Mouse (Mus musculus): Measurements from ENCODE around the gene Ptdss2. TPM values are rescaled to one million over a fixed set of nuclear protein-coding genes. Genes with fewer than 3 reads are reported as not detected.

Ptdss2 gene
- polyA plus RNA-seq, 1 experiment from 2014 or later = 15.6 TPM

DNA sequence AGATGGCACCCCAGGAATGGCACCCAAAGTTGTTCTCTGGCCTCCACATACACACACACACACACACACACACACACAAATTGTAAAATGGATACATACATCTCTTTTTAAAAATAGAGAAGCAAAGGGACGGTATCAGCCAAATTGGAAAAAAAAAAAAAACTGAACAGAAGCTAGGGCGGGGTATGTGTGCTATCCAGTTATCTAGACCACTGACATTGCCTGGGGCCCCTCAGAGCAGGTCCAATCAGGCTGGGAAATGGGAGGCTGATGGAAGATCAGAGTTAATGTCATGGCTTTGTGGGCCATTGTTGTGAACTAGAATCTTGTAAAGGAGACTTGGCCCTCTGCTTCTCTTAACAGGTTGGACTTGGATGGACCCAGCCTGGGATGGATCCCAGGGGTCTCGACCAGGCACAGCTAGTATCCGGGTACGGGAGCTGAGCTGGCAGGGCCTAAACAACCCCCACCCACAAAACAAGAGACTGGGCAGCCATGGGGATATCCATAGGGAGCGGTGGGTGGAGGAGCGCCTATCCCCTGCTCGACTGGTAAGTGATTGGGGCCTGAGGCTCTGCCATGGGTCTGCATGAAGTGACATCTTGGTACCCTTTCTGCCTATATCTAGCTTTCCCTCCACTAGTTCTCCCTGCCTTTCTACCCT is 74.6 kb downstream of the Ptdss2 start:
- Histone ChIP-seq H3K36me3 (ENCODE audit: inconsistent target) (no peaks in the 10 kb centered on the region), H3K4me3 (ENCODE audit: inconsistent target) (no peak overlapping the region), H3K27ac (no peak overlapping the region), H3K79me2 (ENCODE audit: inconsistent target) (peaks cover 14% of the 10 kb centered on the region)
- 95% methylated on average over 8 of the region's 8 CpGs for WGBS (ENCODE audit: missing documents)

DNA sequence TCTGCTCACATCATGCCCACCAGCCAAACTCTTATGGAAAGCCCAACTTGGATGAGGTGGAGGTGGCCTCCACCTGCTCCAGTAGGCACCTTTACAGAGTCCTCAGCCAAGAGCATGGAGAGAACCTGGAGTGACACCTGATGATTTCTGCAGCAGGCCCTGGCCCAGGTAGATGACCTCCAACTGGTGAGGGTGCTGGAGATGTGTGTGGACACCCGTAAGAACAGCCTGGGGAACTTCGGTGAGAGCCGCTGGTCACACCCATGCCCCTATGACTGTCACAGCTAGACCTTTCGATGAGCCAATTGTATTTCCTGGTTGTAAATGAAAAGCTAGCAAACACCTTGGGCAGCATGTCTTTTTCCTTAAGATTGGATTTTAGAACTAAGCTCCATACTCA is 75.9 kb downstream of the Ptdss2 start:
- no peak overlapping the region for H3K27ac ChIP-seq

DNA sequence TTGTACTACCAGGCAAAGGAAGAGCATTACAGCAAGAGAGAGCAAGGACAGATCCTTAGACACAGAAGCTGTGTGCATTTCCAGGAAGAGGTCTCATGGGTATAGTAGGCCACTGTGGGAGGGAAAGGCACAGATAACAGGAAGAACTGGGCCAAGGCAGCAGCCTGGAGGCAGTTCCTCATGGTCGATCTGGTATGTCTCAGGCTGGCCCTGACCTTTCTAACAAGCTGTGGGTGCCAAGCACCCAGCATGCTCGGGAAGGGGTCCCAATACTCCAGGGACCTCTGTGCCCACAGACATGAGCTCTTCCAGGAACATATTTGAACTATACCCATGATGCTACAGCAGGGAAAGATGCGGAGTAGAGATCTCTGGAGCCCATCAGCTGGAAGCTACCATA is 82.4 kb downstream of the Ptdss2 start:
- WGBS (ENCODE audit: missing documents) = 72% methylated on average over 3 of the region's 3 CpGs
- Histone ChIP-seq H3K79me2 (ENCODE audit: inconsistent target) (no peaks in the 10 kb centered on the region), H3K27ac (no peak overlapping the region), H3K36me3 (ENCODE audit: inconsistent target) (no peaks in the 10 kb centered on the region), H3K4me3 (ENCODE audit: inconsistent target) (no peak overlapping the region)

More for the DNA sequence above, 75.9 kb downstream of the Ptdss2 start:
- H3K79me2 ChIP-seq (ENCODE audit: inconsistent target) = peaks cover 3% of the 10 kb centered on the region; the same call in 1 of the 2 replicates
- no peak overlapping the region for H3K4me3 ChIP-seq (ENCODE audit: inconsistent target)
- H3K36me3 ChIP-seq (ENCODE audit: inconsistent target) = no peaks in the 10 kb centered on the region
- WGBS (ENCODE audit: missing documents) = 96% methylated on average over 4 of the region's 4 CpGs

DNA sequence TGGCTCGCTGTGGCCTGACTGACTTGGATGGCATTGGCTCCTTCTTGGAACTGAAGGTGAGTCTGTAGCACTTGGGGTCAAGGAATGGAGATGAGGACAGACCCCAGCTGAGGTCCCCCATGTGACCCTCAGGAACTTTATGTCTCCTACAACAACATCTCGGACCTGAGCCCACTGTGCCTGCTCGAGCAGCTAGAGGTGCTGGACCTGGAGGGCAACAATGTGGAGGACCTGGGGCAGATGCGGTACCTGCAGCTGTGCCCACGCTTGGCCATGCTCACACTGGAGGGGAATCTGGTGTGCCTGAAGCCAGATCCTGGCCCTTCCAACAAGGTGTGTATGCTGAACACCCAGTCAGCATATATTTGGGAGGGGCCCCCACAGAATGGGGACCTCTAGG is 83.3 kb downstream of the Ptdss2 start:
- Histone ChIP-seq H3K79me2 (ENCODE audit: inconsistent target) (no peaks in the 10 kb centered on the region), H3K27ac (no peak overlapping the region), H3K36me3 (ENCODE audit: inconsistent target) (no peaks in the 10 kb centered on the region), H3K4me3 (ENCODE audit: inconsistent target) (no peak overlapping the region)
- WGBS (ENCODE audit: missing documents) = 98% methylated on average over 5 of the region's 5 CpGs

DNA sequence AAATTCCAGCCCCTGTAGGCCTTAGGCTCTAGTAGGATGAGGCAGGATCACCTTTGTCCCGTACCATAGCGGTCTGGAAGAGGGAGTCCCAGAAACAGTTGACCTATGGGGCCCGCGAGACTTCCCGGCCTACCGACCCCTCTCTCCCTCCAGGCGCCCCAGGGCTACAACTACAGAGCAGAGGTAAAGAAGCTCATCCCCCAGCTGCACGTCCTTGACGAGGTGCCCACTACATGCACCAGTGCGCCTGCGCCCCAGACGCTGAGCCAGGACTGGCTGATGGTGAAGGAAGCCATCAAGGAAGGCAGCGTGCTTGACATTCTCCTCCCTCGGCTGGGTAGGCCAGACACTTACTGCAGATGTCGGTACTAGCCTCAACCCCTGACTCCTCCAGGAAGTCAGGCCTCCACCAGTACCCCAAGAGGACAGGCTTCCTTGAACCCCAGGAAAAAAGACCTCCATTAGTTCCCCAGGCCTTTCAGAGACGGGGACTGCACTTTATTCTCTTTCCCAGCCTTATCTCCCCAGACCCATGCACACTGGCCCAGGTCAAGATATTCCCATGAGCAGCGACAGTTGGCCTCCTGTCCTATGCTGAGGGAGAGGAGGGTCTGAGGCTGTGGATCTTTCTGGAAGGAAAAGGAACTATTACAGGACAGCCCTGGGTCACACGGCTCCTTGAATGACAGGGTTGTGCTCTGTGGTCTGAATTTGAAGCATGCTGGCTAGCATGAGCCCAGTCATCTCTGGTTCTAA is 84.2 kb downstream of the Ptdss2 start:
- H3K27ac ChIP-seq = no peak overlapping the region

More for the DNA sequence above, 84.2 kb downstream of the Ptdss2 start:
- 94% methylated on average over 17 of the region's 18 CpGs for WGBS (ENCODE audit: missing documents)
- Histone ChIP-seq H3K79me2 (ENCODE audit: inconsistent target) (no peaks in the 10 kb centered on the region), H3K4me3 (ENCODE audit: inconsistent target) (no peak overlapping the region), H3K36me3 (ENCODE audit: inconsistent target) (no peaks in the 10 kb centered on the region)

Other genes with a start within 250 kb of the Ptdss2 start
- gene Psmd13, start 240.4 kb upstream of the Ptdss2 start, polyA plus RNA-seq (2018) = 77.6 to 104 TPM (median 78.6 TPM) in 3 replicates
- gene Sirt3, start 240.1 kb upstream of the Ptdss2 start, polyA plus RNA-seq (2018) = 4.8 to 16.9 TPM (median 7.6 TPM) in 3 replicates
- not detected in 3 replicates for gene Cox8b, start 221.9 kb upstream of the Ptdss2 start, polyA plus RNA-seq (2018)
- gene Nlrp6, start 201.5 kb upstream of the Ptdss2 start, polyA plus RNA-seq (2018) = not detected in 3 replicates
- 6.3 to 9.2 TPM (median 7.2 TPM) in 3 replicates for gene Pgghg, start 181.0 kb upstream of the Ptdss2 start, polyA plus RNA-seq (2018)
- gene Ifitm5, start 172.1 kb upstream of the Ptdss2 start, polyA plus RNA-seq (2018) = 0.30 to 1.0 TPM in 2 of 3 replicates, not detected in the other
- 0.87 TPM in 1 of 3 replicates, not detected in the others for gene Gm45717, start 166.4 kb upstream of the Ptdss2 start, polyA plus RNA-seq (2018)
- gene Ifitm2, start 166.4 kb upstream of the Ptdss2 start, polyA plus RNA-seq (2018) = 471 to 1,093 TPM (median 749 TPM) in 3 replicates
- 4.7 to 18.2 TPM (median 4.8 TPM) in 3 replicates for gene Ifitm1, start 155.2 kb upstream of the Ptdss2 start, polyA plus RNA-seq (2018)
- 596 to 2,531 TPM (median 1,114 TPM) in 3 replicates for gene Ifitm3, start 111.6 kb upstream of the Ptdss2 start, polyA plus RNA-seq (2018)
- gene Ifitm6, start 104.5 kb upstream of the Ptdss2 start, polyA plus RNA-seq (2018) = 4.1 to 21.4 TPM (median 7.4 TPM) in 3 replicates
- gene Gm17387, start 93.3 kb upstream of the Ptdss2 start, polyA plus RNA-seq (2018) = not detected in 3 replicates
- not detected in 3 replicates for gene B4galnt4, start 61.3 kb upstream of the Ptdss2 start, polyA plus RNA-seq (2018)
- not detected in 3 replicates for gene Pkp3, start 44.2 kb upstream of the Ptdss2 start, polyA plus RNA-seq (2018)
- gene Sigirr, start 21.8 kb upstream of the Ptdss2 start, polyA plus RNA-seq (2018) = 0.50 to 2.0 TPM (median 0.58 TPM) in 3 replicates
- not detected in 3 replicates for gene Ano9, start 4.6 kb upstream of the Ptdss2 start, polyA plus RNA-seq (2018)
- gene Rnh1, start 50.5 kb downstream of the Ptdss2 start, polyA plus RNA-seq (2018) = 93.2 to 290 TPM (median 289 TPM) in 3 replicates
- 31.1 to 73.7 TPM (median 35.0 TPM) in 3 replicates for gene Hras, start 71.6 kb downstream of the Ptdss2 start, polyA plus RNA-seq (2018)
- gene Lrrc56, start 71.8 kb downstream of the Ptdss2 start, polyA plus RNA-seq (2018) = 1.2 to 3.9 TPM (median 2.3 TPM) in 3 replicates
- not detected in 3 replicates for gene Lmntd2, start 91.7 kb downstream of the Ptdss2 start, polyA plus RNA-seq (2018)
- 0.60 to 3.0 TPM (median 2.4 TPM) in 3 replicates for gene Rassf7, start 93.5 kb downstream of the Ptdss2 start, polyA plus RNA-seq (2018)
- gene Phrf1, start 106.4 kb downstream of the Ptdss2 start, polyA plus RNA-seq (2018) = 36.7 to 44.4 TPM (median 42.6 TPM) in 3 replicates
- 119 to 344 TPM (median 190 TPM) in 3 replicates for gene Irf7, start 144.1 kb downstream of the Ptdss2 start, polyA plus RNA-seq (2018)
- not detected in 3 replicates for gene Cdhr5, start 154.4 kb downstream of the Ptdss2 start, polyA plus RNA-seq (2018)
- not detected in 3 replicates for gene Sct, start 156.8 kb downstream of the Ptdss2 start, polyA plus RNA-seq (2018)
- 0.09 TPM in 1 of 3 replicates, not detected in the others for gene Drd4, start 169.6 kb downstream of the Ptdss2 start, polyA plus RNA-seq (2018)
- 14.6 to 16.7 TPM (median 16.5 TPM) in 3 replicates for gene Deaf1, start 205.3 kb downstream of the Ptdss2 start, polyA plus RNA-seq (2018)
- gene Tmem80, start 205.4 kb downstream of the Ptdss2 start, polyA plus RNA-seq (2018) = 10.2 to 25.3 TPM (median 18.7 TPM) in 3 replicates
- not detected in 3 replicates for gene Eps8l2, start 216.5 kb downstream of the Ptdss2 start, polyA plus RNA-seq (2018)

All from macrophage (primary cell).